Mouse (Mus musculus) C2C12 (cell line): ENCODE data around the gene H2al2a.

ENCODE experiments used
- CEBPB ChIP-seq: IDR thresholded peaks from one replicate; pipeline ENCODE4 v1.6.1; 2011; ENCODE audit warnings: low read depth, mild to moderate bottlenecking, control low read depth, moderate library complexity
- CTCF ChIP-seq: IDR thresholded peaks from one replicate; pipeline ENCODE4 v1.5.1; 2011; ENCODE audit not compliant: control insufficient read depth, insufficient read depth, insufficient read length
- FOSL1 ChIP-seq: IDR thresholded peaks from one replicate; pipeline ENCODE4 v1.8.0; 2011; ENCODE audit warnings: mild to moderate bottlenecking, low read length; ENCODE audit not compliant: poor library complexity, insufficient read depth, severe bottlenecking
- MAX ChIP-seq: IDR thresholded peaks from one replicate; pipeline ENCODE4 v1.6.1; 2011; ENCODE audit warnings: mild to moderate bottlenecking, control low read depth
- MYOD1 ChIP-seq: IDR thresholded peaks from one replicate; pipeline ENCODE4 v1.6.1; 2011; ENCODE audit warnings: low read depth; ENCODE audit not compliant: control insufficient read depth, insufficient read length
- MYOG ChIP-seq: IDR thresholded peaks from one replicate; pipeline ENCODE4 v1.6.1; 2011; ENCODE audit not compliant: control insufficient read depth, insufficient read length; ENCODE audit errors: extremely low read depth
- USF1 ChIP-seq: IDR thresholded peaks from one replicate; pipeline ENCODE4 v1.6.1; 2011; ENCODE audit warnings: low read depth, mild to moderate bottlenecking, control low read depth, moderate library complexity

GRCm38 (mm10) chr2:18025781-18026115 is 29.0 kb upstream of the H2al2a start:
- TF ChIP-seq CTCF (no peak), MAX (no peak), USF1 (no peak), CEBPB (no peak), MYOG (no peak), FOSL1 (no peak), MYOD1 (no peak)
